Mouse (Mus musculus): ENCODE results near the gene Kdm5b. TPM values are rescaled to one million over a fixed set of nuclear protein-coding genes. Genes with fewer than 3 reads are reported as not detected.

Gene Kdm5b
- polyA plus RNA-seq, 1 experiment = 10.8 TPM

DNA sequence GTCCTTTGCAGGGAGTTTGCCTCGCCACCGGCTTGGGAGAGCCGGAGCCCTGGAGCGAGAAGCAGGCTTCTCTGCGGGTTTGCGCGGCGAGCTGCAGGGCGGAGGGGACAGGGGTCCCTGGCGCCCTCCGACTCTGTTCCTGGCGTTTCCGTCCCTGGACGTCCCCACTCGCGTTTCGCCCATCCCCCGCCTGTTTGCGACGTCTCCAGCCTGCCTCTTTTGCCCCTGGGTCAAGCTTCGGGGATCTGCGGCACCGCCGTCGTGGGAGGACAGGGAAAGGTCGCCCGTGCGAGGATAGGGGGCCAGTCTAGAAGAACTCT, 87.0 kb downstream of the Kdm5b start:
- no peak for TF ChIP-seq POLR2A (IDR thresholded peaks at IDR 0.05; ENCODE audit: low read depth, low read length)
- no peak for TF ChIP-seq CTCF (IDR thresholded peaks at IDR 0.05; ENCODE audit: extremely low read depth, insufficient read length, insufficient replicate concordance, low read depth, low read length)
- WGBS = 3% methylated on average over 28 of the region's 28 CpGs

DNA sequence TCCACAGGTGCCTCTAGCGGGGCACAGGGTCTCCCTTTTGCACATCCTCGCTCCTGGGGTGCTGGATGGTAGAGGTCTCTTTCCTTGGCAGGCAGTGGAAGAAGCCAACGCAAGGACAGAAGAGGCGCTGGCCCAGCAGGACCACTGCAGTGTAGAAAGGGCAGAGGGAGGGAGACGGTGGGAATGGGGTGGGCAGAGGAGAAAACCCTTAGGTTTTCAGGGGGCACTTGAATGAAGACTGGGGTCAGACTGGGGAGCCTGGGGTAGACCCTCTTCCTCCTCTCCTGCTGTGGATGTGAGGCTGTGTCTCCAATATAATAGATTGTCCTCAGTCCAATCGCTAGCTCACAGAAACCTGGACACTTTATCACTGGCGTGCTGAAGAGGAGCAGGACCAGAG, 87.6 kb downstream of the Kdm5b start:
- WGBS = 46% methylated on average over 7 of the region's 7 CpGs
- H3K4me1 ChIP-seq (ENCODE audit: control insufficient read depth, insufficient read depth, insufficient read length, low read length) = peaks cover 14% of the 10 kb centered on the region
- no peak overlapping the region for H3K27ac ChIP-seq (ENCODE audit: insufficient read depth, low read depth, low read length)
- no peak for TF ChIP-seq POLR2A (IDR thresholded peaks at IDR 0.05; ENCODE audit: low read depth, low read length)
- TF ChIP-seq CTCF (IDR thresholded peaks at IDR 0.05; ENCODE audit: extremely low read depth, insufficient read length, insufficient replicate concordance, low read depth, low read length) = no peak
- H3K27me3 ChIP-seq (ENCODE audit: control insufficient read depth, insufficient read depth, low read length) = peaks cover 46% of the 10 kb centered on the region
- H3K36me3 ChIP-seq (ENCODE audit: control insufficient read depth, insufficient read depth, low read length) = no peaks in the 10 kb centered on the region
- H3K4me3 ChIP-seq (ENCODE audit: low read depth, low read length) = no peak overlapping the region

More for the DNA sequence above, 87.0 kb downstream of the Kdm5b start:
- Histone ChIP-seq H3K36me3 (ENCODE audit: control insufficient read depth, insufficient read depth, low read length) (no peaks in the 10 kb centered on the region), H3K4me1 (ENCODE audit: control insufficient read depth, insufficient read depth, insufficient read length, low read length) (peaks cover 12% of the 10 kb centered on the region), H3K4me3 (ENCODE audit: low read depth, low read length) (peak overlapping the region; percentile 54), H3K27ac (ENCODE audit: insufficient read depth, low read depth, low read length) (no peak overlapping the region), H3K27me3 (ENCODE audit: control insufficient read depth, insufficient read depth, low read length) (peaks cover 50% of the 10 kb centered on the region)

- 89% methylated on average over 5 of the region's 5 CpGs for WGBS
Measured at GRCm38 (mm10) chr1:134650816-134651215, 90.8 kb downstream of the Kdm5b start.

DNA sequence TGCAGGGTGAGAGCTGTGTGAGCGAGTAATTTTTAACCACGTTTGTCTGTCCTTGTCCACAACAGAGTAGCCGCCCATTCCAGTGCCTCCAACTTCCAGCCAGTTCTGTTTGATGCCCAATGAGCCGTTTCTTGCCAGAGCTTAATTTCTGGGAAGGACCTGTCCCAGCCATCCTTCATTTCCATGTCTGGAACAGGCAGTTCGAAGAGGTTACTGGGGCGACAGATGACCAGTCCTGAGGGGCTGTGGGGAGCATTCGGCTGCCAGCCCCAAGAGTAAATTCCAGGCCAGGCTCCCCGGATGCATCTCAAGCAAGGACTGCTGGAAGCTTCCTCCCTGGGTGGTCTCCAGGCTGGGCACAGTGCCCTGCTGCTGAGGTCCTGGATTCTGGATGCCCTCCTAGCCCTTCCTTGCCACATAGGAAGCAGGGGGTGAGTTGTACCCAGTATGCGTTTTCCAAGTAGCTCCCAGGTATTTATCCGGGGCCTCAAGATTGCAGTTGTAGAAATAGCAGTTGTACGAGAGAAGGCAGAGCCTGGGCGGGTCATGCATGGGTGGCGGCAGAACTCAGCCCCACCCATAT, 91.4 kb downstream of the Kdm5b start:
- H3K27me3 ChIP-seq (ENCODE audit: control insufficient read depth, insufficient read depth, low read length) = peaks cover 20% of the 10 kb centered on the region
- 38% methylated on average over 13 of the region's 13 CpGs for WGBS
- TF ChIP-seq CTCF (IDR thresholded peaks at IDR 0.05; ENCODE audit: extremely low read depth, insufficient read length, insufficient replicate concordance, low read depth, low read length) (no peak), POLR2A (IDR thresholded peaks at IDR 0.05; ENCODE audit: low read depth, low read length) (no peak)
- H3K27ac ChIP-seq (ENCODE audit: insufficient read depth, low read depth, low read length) = no peak overlapping the region
- no peaks in the 10 kb centered on the region for H3K36me3 ChIP-seq (ENCODE audit: control insufficient read depth, insufficient read depth, low read length)
- peaks cover 14% of the 10 kb centered on the region for H3K4me1 ChIP-seq (ENCODE audit: control insufficient read depth, insufficient read depth, insufficient read length, low read length)
- H3K4me3 ChIP-seq (ENCODE audit: low read depth, low read length) = no peak overlapping the region

More at GRCm38 (mm10) chr1:134650816-134651215, 90.8 kb downstream of the Kdm5b start:
- H3K4me3 ChIP-seq (ENCODE audit: low read depth, low read length) = no peak overlapping the region
- no peak overlapping the region for H3K27ac ChIP-seq (ENCODE audit: insufficient read depth, low read depth, low read length)
- no peaks in the 10 kb centered on the region for H3K36me3 ChIP-seq (ENCODE audit: control insufficient read depth, insufficient read depth, low read length)
- H3K4me1 ChIP-seq (ENCODE audit: control insufficient read depth, insufficient read depth, insufficient read length, low read length) = peaks cover 14% of the 10 kb centered on the region
- no peak for TF ChIP-seq POLR2A (IDR thresholded peaks at IDR 0.05; ENCODE audit: low read depth, low read length)
- TF ChIP-seq CTCF (IDR thresholded peaks at IDR 0.05; ENCODE audit: extremely low read depth, insufficient read length, insufficient replicate concordance, low read depth, low read length) = no peak
- peaks cover 24% of the 10 kb centered on the region for H3K27me3 ChIP-seq (ENCODE audit: control insufficient read depth, insufficient read depth, low read length)

DNA sequence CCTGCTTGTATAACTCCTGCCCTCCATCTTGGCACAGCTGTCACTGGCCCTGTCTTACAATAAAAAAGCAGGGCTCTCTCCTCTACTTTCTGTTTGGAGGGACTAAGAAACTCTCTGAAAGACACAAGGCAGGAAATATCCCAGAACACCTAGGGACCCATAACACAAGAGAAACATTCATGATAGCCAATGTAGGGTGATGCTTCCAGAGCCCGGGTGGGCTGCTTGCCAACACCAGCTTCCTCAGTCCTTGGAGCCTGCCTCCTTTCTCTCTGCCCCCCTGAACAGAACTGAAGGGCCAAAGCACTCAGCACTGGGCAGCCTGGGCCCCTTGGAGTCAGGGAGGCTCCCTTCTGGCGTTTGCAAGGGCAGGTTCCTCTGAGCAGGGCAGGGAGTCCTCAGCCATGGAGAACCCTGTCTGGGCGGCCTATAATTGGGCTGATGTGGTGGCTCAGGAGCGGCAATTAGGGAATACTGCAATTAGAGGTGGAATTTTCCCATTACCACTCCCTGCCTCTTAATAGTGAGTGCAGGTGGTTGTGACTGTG, 92.0 kb downstream of the Kdm5b start:
- TF ChIP-seq CTCF (IDR thresholded peaks at IDR 0.05; ENCODE audit: extremely low read depth, insufficient read length, insufficient replicate concordance, low read depth, low read length) (no peak), POLR2A (IDR thresholded peaks at IDR 0.05; ENCODE audit: low read depth, low read length) (no peak)
- Histone ChIP-seq H3K36me3 (ENCODE audit: control insufficient read depth, insufficient read depth, low read length) (no peaks in the 10 kb centered on the region), H3K4me1 (ENCODE audit: control insufficient read depth, insufficient read depth, insufficient read length, low read length) (peaks cover 8% of the 10 kb centered on the region), H3K4me3 (ENCODE audit: low read depth, low read length) (no peak overlapping the region), H3K27me3 (ENCODE audit: control insufficient read depth, insufficient read depth, low read length) (peaks cover 14% of the 10 kb centered on the region), H3K27ac (ENCODE audit: insufficient read depth, low read depth, low read length) (no peak overlapping the region)
- 33% methylated on average over 4 of the region's 4 CpGs for WGBS

DNA sequence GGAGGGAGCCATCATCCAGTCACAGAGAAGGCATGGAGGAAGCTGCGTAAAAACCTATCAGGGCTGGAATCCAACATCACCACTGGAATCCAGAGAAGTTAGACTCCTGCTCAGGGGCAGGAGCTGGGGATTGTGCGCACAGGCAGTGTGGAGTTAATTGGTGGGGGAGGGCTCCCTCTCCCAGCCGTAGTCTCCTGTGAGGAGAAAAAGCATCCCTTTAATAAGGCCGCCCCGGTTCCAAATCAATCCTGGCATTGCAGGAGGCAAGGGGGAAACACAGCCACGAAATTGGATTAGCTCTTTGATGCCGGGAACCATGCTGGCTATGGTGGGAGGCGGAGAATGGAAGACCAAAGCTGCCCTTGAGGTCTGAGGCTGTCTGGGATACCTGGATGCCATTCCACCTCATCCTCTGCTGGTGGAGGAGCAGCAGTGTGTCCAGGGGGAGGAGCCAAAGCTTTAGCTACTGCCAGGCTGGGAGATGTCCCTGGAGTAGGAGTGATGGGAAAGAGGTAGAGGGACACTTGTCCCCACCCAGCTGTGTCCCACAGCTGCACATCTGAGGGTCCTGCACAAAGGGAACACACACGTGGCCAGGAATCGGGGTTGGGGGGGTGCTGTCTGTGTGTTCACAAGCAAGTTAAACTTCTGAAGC, 93.8 kb downstream of the Kdm5b start:
- H3K4me1 ChIP-seq (ENCODE audit: control insufficient read depth, insufficient read depth, insufficient read length, low read length) = peaks cover 6% of the 10 kb centered on the region
- no peak overlapping the region for H3K27ac ChIP-seq (ENCODE audit: insufficient read depth, low read depth, low read length)
- H3K36me3 ChIP-seq (ENCODE audit: control insufficient read depth, insufficient read depth, low read length) = no peaks in the 10 kb centered on the region
- H3K4me3 ChIP-seq (ENCODE audit: low read depth, low read length) = no peak overlapping the region
- 67% methylated on average over 10 of the region's 10 CpGs for WGBS
- no peaks in the 10 kb centered on the region for H3K27me3 ChIP-seq (ENCODE audit: control insufficient read depth, insufficient read depth, low read length)
- no peak for TF ChIP-seq CTCF (IDR thresholded peaks at IDR 0.05; ENCODE audit: extremely low read depth, insufficient read length, insufficient replicate concordance, low read depth, low read length)
- no peak for TF ChIP-seq POLR2A (IDR thresholded peaks at IDR 0.05; ENCODE audit: low read depth, low read length)

- H3K27me3 ChIP-seq (ENCODE audit: control insufficient read depth, insufficient read depth, low read length) = no peaks in the 10 kb centered on the region
- no peak for TF ChIP-seq CTCF (IDR thresholded peaks at IDR 0.05; ENCODE audit: extremely low read depth, insufficient read length, insufficient replicate concordance, low read depth, low read length)
- no peak for TF ChIP-seq POLR2A (IDR thresholded peaks at IDR 0.05; ENCODE audit: low read depth, low read length)
- H3K36me3 ChIP-seq (ENCODE audit: control insufficient read depth, insufficient read depth, low read length) = no peaks in the 10 kb centered on the region
- 29% methylated on average over 7 of the region's 7 CpGs for WGBS
- H3K4me1 ChIP-seq (ENCODE audit: control insufficient read depth, insufficient read depth, insufficient read length, low read length) = peaks cover 4% of the 10 kb centered on the region; the same call in 1 of the 2 replicates
- no peak overlapping the region for H3K4me3 ChIP-seq (ENCODE audit: low read depth, low read length)
- H3K27ac ChIP-seq (ENCODE audit: insufficient read depth, low read depth, low read length) = no peak overlapping the region
Measured at GRCm38 (mm10) chr1:134658841-134659240, 98.9 kb downstream of the Kdm5b start.
